Mouse (Mus musculus): ENCODE measurements around the gene Ptger1. TPM values are rescaled to one million over a fixed set of nuclear protein-coding genes. Genes with fewer than 3 reads are reported as not detected.

Gene Ptger1
- polyA plus RNA-seq (2017; shearing (Covaris generic)), result 1 to 10 TPM; 1.2 TPM

- ATAC-seq, result no peak
These were observed at the start of gene Ptger1 for GRCm38 (mm10) chr8:83665969-83666865. TSS of gene Ptger1 (plus strand) at chr8:83666678.

- no peak for ATAC-seq
These were observed 49.4 kb upstream of the Ptger1 start for GRCm38 (mm10) chr8:83617111-83617510.

- ATAC-seq, result no peak
These were observed 47.9 kb upstream of the Ptger1 start for GRCm38 (mm10) chr8:83618566-83618965.

- no peak for ATAC-seq
These were observed 46.8 kb upstream of the Ptger1 start for GRCm38 (mm10) chr8:83619568-83620285.

GRCm38 (mm10) chr8:83621691-83622388 lies 44.6 kb upstream of the Ptger1 start:
- ATAC-seq, result no peak

- peak; percentile 93 for ATAC-seq
These were observed 44.0 kb upstream of the Ptger1 start for GRCm38 (mm10) chr8:83622389-83622989.

- ATAC-seq, result no peak
These were observed 42.9 kb upstream of the Ptger1 start for GRCm38 (mm10) chr8:83623549-83623948.

- ATAC-seq, result no peak
These were observed 41.7 kb upstream of the Ptger1 start for GRCm38 (mm10) chr8:83624739-83625138.

GRCm38 (mm10) chr8:83625676-83626299 lies 40.7 kb upstream of the Ptger1 start:
- ATAC-seq, result no peak

- ATAC-seq, result no peak
These were observed 34.3 kb upstream of the Ptger1 start for GRCm38 (mm10) chr8:83632083-83632707.

- no peak for ATAC-seq
These were observed 27.6 kb upstream of the Ptger1 start for GRCm38 (mm10) chr8:83638856-83639255.

GRCm38 (mm10) chr8:83639649-83640048 lies 26.8 kb upstream of the Ptger1 start:
- ATAC-seq, result no peak

- no peak for ATAC-seq
These were observed 19.0 kb upstream of the Ptger1 start for GRCm38 (mm10) chr8:83647511-83647910.

- ATAC-seq, result no peak
These were observed 18.4 kb upstream of the Ptger1 start for GRCm38 (mm10) chr8:83648031-83648430.

- no peak for ATAC-seq
These were observed 16.8 kb upstream of the Ptger1 start for GRCm38 (mm10) chr8:83649699-83650098.

- ATAC-seq, result peak; percentile 98
These were observed 14.3 kb upstream of the Ptger1 start, which contains the start of gene Gipc1 for GRCm38 (mm10) chr8:83652030-83652743. TSS of gene Gipc1 (plus strand) at chr8:83652677.

GRCm38 (mm10) chr8:83652744-83653661 lies 13.5 kb upstream of the Ptger1 start:
- ATAC-seq, result peak; percentile 21

GRCm38 (mm10) chr8:83653662-83654017 lies 12.8 kb upstream of the Ptger1 start:
- no peak for ATAC-seq

GRCm38 (mm10) chr8:83654725-83655124 lies 11.8 kb upstream of the Ptger1 start:
- no peak for ATAC-seq

GRCm38 (mm10) chr8:83656043-83656442 lies 10.4 kb upstream of the Ptger1 start:
- ATAC-seq, result no peak

Measured in CD4-positive, CD25-positive, alpha-beta regulatory T cell, adult 4 months (primary cell).